ENCODE assay signal across 8 mouse cellular contexts in the genomic region with DNA sequence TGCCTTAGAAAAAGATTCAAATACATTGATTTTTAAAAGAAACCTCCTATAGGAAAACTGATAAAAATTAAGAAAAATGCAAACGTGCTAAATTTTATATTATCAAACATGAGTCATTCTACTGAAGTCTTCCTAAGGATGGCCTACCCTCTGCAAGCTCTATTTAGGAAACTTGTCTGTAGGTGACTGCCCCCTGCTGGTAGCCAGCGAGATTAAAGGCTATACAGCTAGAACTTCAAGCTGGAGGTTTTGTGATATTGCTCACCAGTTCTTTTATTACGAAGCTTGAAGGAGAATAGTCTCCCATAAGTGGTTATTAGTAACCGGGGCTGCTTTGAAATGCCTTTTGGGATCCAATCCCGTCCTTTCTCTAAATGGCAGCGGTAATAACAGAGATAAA.
A peak's percentile ranks its signal among the peaks of the same experiment; 100 is the strongest.
DNase-seq lines count a peak whose midpoint lies in the region; ATAC-seq and TF ChIP-seq lines count a peak whose summit lies in the region.

No protein-coding gene starts in this region.

- no peaks in the 10 kb centered on the region for H3K27me3 ChIP-seq in heart, embryonic 12.5 days (replicated peaks)

- H3K9me3 ChIP-seq in heart, embryonic 12.5 days (replicated peaks): no peaks in the 10 kb centered on the region

- H3K4me3 ChIP-seq in heart, embryonic 12.5 days: no peak overlapping the region
- no peak overlapping the region for H3K4me3 ChIP-seq in cortical plate, adult 2 months (ENCODE audit: insufficient read depth, low read length)

- H3K4me2 ChIP-seq in heart, embryonic 12.5 days: no peak overlapping the region

- no peak overlapping the region for H3K9ac ChIP-seq in heart, embryonic 12.5 days

- TF ChIP-seq POLR2A in cortical plate, adult 2 months (IDR thresholded peaks at IDR 0.05; ENCODE audit: extremely low read depth, insufficient read depth, low read length): no peak

- 55% methylated on average over 6 of the region's 6 CpGs for WGBS in heart, embryonic 12.5 days

- DNase-seq in heart, adult 18-20 months: peak; percentile 29 to 73
- DNase-seq in 416B (ENCODE audit: low read depth) (peak; percentile 79), ZHBTc4 (ENCODE audit: low read depth, low spot score) (peak; percentile 78)
- peak; percentile 66 to 72 for DNase-seq in kidney, postnatal 4 days
- DNase-seq in naive thymus-derived CD4-positive, alpha-beta T cell, adult 2 months (ENCODE audit: low read depth): peak; percentile 72
- peak; percentile 86 for DNase-seq in thymus, postnatal 4 days

- H3K36me3 ChIP-seq in heart, embryonic 12.5 days: peaks cover 17% of the 10 kb centered on the region

- H3K4me1 ChIP-seq in heart, embryonic 12.5 days (replicated peaks): peaks cover 8% of the 10 kb centered on the region
- H3K4me1 ChIP-seq in cortical plate, adult 2 months (ENCODE audit: control insufficient read depth, insufficient read depth, low read length): no peaks in the 10 kb centered on the region

- ATAC-seq in heart, embryonic 12.5 days (ENCODE audit: insufficient number of reproducible peaks, low FRiP score): no peak

- no peak overlapping the region for H3K27ac ChIP-seq in heart, embryonic 12.5 days (ENCODE audit: poor library complexity, severe bottlenecking)
- no peak overlapping the region for H3K27ac ChIP-seq in cortical plate, adult 2 months (ENCODE audit: insufficient read depth, low read length)

- peak; percentile 56 for TF ChIP-seq CTCF in cortical plate, adult 2 months (IDR thresholded peaks at IDR 0.05; ENCODE audit: extremely low read depth, insufficient read depth, low read length)
